Mouse (Mus musculus) midbrain, embryonic 12.5 days (tissue): ENCODE measurements around the gene Gal3st3. TPM values are rescaled to one million over a fixed set of nuclear protein-coding genes. Genes with fewer than 3 reads are reported as not detected.

Source experiments
- ATAC-seq: fragments of 200-750 bp; cut with Nextera tagmentation; 2 replicates; pipeline ENCODE4 v1.8.0; 2017; ENCODE audit warnings: low read depth, moderate TSS enrichment, moderate library complexity; ENCODE audit not compliant: low FRiP score
- H3K27ac ChIP-seq: fragments of 300-500 bp; sonication (generic); replicated peaks from 2 replicates; pipeline ENCODE4 v1.5.1; 2016; ENCODE audit warnings: mild to moderate bottlenecking
- H3K27me3 ChIP-seq: fragments of 300-500 bp; sonication (generic); 2 replicates; pipeline ENCODE4 v1.6.1; 2016; ENCODE audit warnings: mild to moderate bottlenecking
- H3K36me3 ChIP-seq: fragments of 300-500 bp; sonication (generic); 2 replicates; pipeline ENCODE4 v1.6.1; 2016
- H3K4me1 ChIP-seq: fragments of 300-500 bp; sonication (generic); 2 replicates; pipeline ENCODE4 v1.6.1; 2016
- H3K4me2 ChIP-seq: fragments of 300-500 bp; sonication (generic); replicated peaks from 2 replicates; pipeline ENCODE4 v1.6.1; 2016; ENCODE audit warnings: mild to moderate bottlenecking, moderate library complexity
- H3K4me3 ChIP-seq: fragments of 300-500 bp; sonication (generic); 2 replicates; pipeline ENCODE4 v1.5.1; 2016; ENCODE audit warnings: mild to moderate bottlenecking
- H3K9ac ChIP-seq: fragments of 300-500 bp; sonication (generic); replicated peaks from 2 replicates; pipeline ENCODE4 v1.6.1; 2016; ENCODE audit warnings: mild to moderate bottlenecking, moderate library complexity
- H3K9me3 ChIP-seq: fragments of 300-500 bp; sonication (generic); 2 replicates; pipeline ENCODE4 v1.6.1; 2016; ENCODE audit warnings: mild to moderate bottlenecking
- WGBS: fragments of 180-500 bp; shearing (Covaris S2); methylation state at CpG from one replicate; pipeline ENCODE4 v1.1.7; 2016; 5-methylcytosine and 5-hydroxymethylcytosine counted together
- polyA plus RNA-seq: library from polyadenylated mRNA; unstranded; fragments of >200 nt; fragmentation: Nextera tagmentation; extraction: Ambion mirVana; gene quantifications from 2 replicates; pipeline ENCODE4 v1.2.1, GENCODE M21; 2016

Gene Gal3st3
- polyA plus RNA-seq, 1 experiment from 2014 or later: 20.4 TPM

GRCm38 (mm10) chr19:5353609-5354008, 55.5 kb downstream of the Gal3st3 start:
- Histone ChIP-seq H3K27me3 (peaks cover 15% of the 10 kb centered on the region; the same call in 1 of the 2 replicates), H3K4me2 (no peak overlapping the region), H3K36me3 (no peaks in the 10 kb centered on the region), H3K9me3 (no peaks in the 10 kb centered on the region), H3K4me1 (peaks cover 8% of the 10 kb centered on the region; the same call in 1 of the 2 replicates), H3K4me3 (no peak overlapping the region), H3K27ac (no peak overlapping the region), H3K9ac (no peak overlapping the region)
- 92% methylated on average over 2 of the region's 2 CpGs for WGBS
- ATAC-seq: no peak

- no peaks in the 10 kb centered on the region for H3K4me1 ChIP-seq
- no peaks in the 10 kb centered on the region for H3K9me3 ChIP-seq
- H3K9ac ChIP-seq: no peak overlapping the region
- no peaks in the 10 kb centered on the region for H3K27me3 ChIP-seq
- H3K36me3 ChIP-seq: no peaks in the 10 kb centered on the region
- H3K4me2 ChIP-seq: no peak overlapping the region
- H3K27ac ChIP-seq: no peak overlapping the region
- no peak for ATAC-seq
- H3K4me3 ChIP-seq: no peak overlapping the region
- no CpG with 5 or more reads among the region's 1 CpGs for WGBS
Observed at GRCm38 (mm10) chr19:5356080-5356479, 57.9 kb downstream of the Gal3st3 start.

Other genes with a start within 250 kb of the Gal3st3 start
- gene Rin1, start 247.8 kb upstream of the Gal3st3 start, polyA plus RNA-seq: 1.7 and 2.0 TPM in 2 replicates
- 24.7 and 31.5 TPM in 2 replicates for gene Cd248, start 230.3 kb upstream of the Gal3st3 start, polyA plus RNA-seq
- gene Tmem151a, start 212.8 kb upstream of the Gal3st3 start, polyA plus RNA-seq: 0.94 and 2.0 TPM in 2 replicates
- 60.9 and 61.6 TPM in 2 replicates for gene Yif1a, start 209.8 kb upstream of the Gal3st3 start, polyA plus RNA-seq
- gene Cnih2, start 199.8 kb upstream of the Gal3st3 start, polyA plus RNA-seq: 196 and 239 TPM in 2 replicates
- gene Rab1b, start 191.3 kb upstream of the Gal3st3 start, polyA plus RNA-seq: 232 and 247 TPM in 2 replicates
- 53.3 and 54.7 TPM in 2 replicates for gene Klc2, start 179.8 kb upstream of the Gal3st3 start, polyA plus RNA-seq
- 32.5 and 32.8 TPM in 2 replicates for gene Pacs1, start 25.2 kb upstream of the Gal3st3 start, polyA plus RNA-seq
- 411 and 418 TPM in 2 replicates for gene Sf3b2, start 2.9 kb upstream of the Gal3st3 start, polyA plus RNA-seq
- gene Catsper1, start 37.4 kb downstream of the Gal3st3 start, polyA plus RNA-seq: not detected in 2 replicates
- gene Cst6, start 51.2 kb downstream of the Gal3st3 start, polyA plus RNA-seq: 0.87 and 2.2 TPM in 2 replicates
- gene Eif1ad, start 68.4 kb downstream of the Gal3st3 start, polyA plus RNA-seq: 75.9 and 79.9 TPM in 2 replicates
- 392 and 402 TPM in 2 replicates for gene Banf1, start 68.8 kb downstream of the Gal3st3 start, polyA plus RNA-seq
- 115 and 118 TPM in 2 replicates for gene Sart1, start 90.4 kb downstream of the Gal3st3 start, polyA plus RNA-seq
- gene Tsga10ip, start 104.2 kb downstream of the Gal3st3 start, polyA plus RNA-seq: 0.17 and 0.28 TPM in 2 replicates
- gene Drap1, start 126.6 kb downstream of the Gal3st3 start, polyA plus RNA-seq: 257 and 262 TPM in 2 replicates
- 52.4 and 60.3 TPM in 2 replicates for gene AI837181, start 126.8 kb downstream of the Gal3st3 start, polyA plus RNA-seq
- gene Fosl1, start 149.2 kb downstream of the Gal3st3 start, polyA plus RNA-seq: not detected in 2 replicates
- gene Ccdc85b, start 159.6 kb downstream of the Gal3st3 start, polyA plus RNA-seq: 10.1 TPM in 2 replicates
- gene Fibp, start 162.3 kb downstream of the Gal3st3 start, polyA plus RNA-seq: 144 and 149 TPM in 2 replicates
- 3.6 and 3.9 TPM in 2 replicates for gene Ctsw, start 170.2 kb downstream of the Gal3st3 start, polyA plus RNA-seq
- gene Efemp2, start 175.6 kb downstream of the Gal3st3 start, polyA plus RNA-seq: 57.9 and 68.9 TPM in 2 replicates
- 47.7 and 50.1 TPM in 2 replicates for gene Mus81, start 190.1 kb downstream of the Gal3st3 start, polyA plus RNA-seq
- 3,169 and 3,187 TPM in 2 replicates for gene Cfl1, start 192.1 kb downstream of the Gal3st3 start, polyA plus RNA-seq
- 0.22 TPM in 1 of 2 replicates, not detected in the other for gene 1700020D05Rik, start 205.5 kb downstream of the Gal3st3 start, polyA plus RNA-seq
- 35.9 and 36.0 TPM in 2 replicates for gene Snx32, start 212.2 kb downstream of the Gal3st3 start, polyA plus RNA-seq